Mouse (Mus musculus) gastrocnemius, adult 2 months (tissue): ENCODE measurements at regions not wholly inside any gene's neighbourhood (a gene's known extent, or its start where the extent isn't known, plus 50 kb on each side); places are given as distances from the start of the nearest gene placed in this dataset.
A peak's percentile ranks its signal among the peaks of the same experiment; 100 is the strongest.

ENCODE experiments used
- DNase-seq: peaks from one replicate; pipeline ENCODE4 v3.0.0; 2022
- H3K27ac ChIP-seq: fragments of 200-600 bp; 2 replicates; pipeline ENCODE4 v1.8.1; 2022; ENCODE audit warnings: mild to moderate bottlenecking
- H3K4me3 ChIP-seq: fragments of 200-600 bp; 2 replicates; pipeline ENCODE4 v1.8.1; 2022; ENCODE audit warnings: mild to moderate bottlenecking, moderate library complexity
- CTCF ChIP-seq: fragments of 200-600 bp; IDR thresholded peaks from 2 replicates; pipeline ENCODE4 v1.8.1; 2022; ENCODE audit warnings: antibody characterized with exemption, mild to moderate bottlenecking, moderate library complexity
- intact Hi-C: fragments of 180-260 bp; cut with DNase I; formaldehyde crosslinking; loops from one replicate; pipeline ENCODE4 v1.15.1; 2025

GRCm38 (mm10) chr16:64068787-64069673 lies 205.1 kb upstream of the Epha3 start:
- DNase-seq, result no peak
- H3K27ac ChIP-seq, result no peak overlapping the region
- no peak overlapping the region for H3K4me3 ChIP-seq
- intact Hi-C loops, result no loop called here
- no peak for TF ChIP-seq CTCF

- no peak overlapping the region for H3K27ac ChIP-seq
Observed at GRCm38 (mm10) chr16:64062584-64062983, 198.6 kb upstream of the Epha3 start.

GRCm38 (mm10) chr16:64058712-64059111 lies 194.7 kb upstream of the Epha3 start:
- Histone ChIP-seq H3K27ac (no peak overlapping the region), H3K4me3 (no peak overlapping the region)
- intact Hi-C loops, result no loop called here
- TF ChIP-seq CTCF, result no peak
- no peak for DNase-seq

More at GRCm38 (mm10) chr16:64062584-64062983, 198.6 kb upstream of the Epha3 start:
- intact Hi-C loops, result no loop called here
- H3K4me3 ChIP-seq, result no peak overlapping the region
- no peak for TF ChIP-seq CTCF
- DNase-seq, result no peak

- intact Hi-C loops, result no loop called here
- no peak for TF ChIP-seq CTCF
- Histone ChIP-seq H3K4me3 (no peak overlapping the region), H3K27ac (no peak overlapping the region)
- DNase-seq, result no peak
Observed at GRCm38 (mm10) chr16:64054346-64054745, 190.4 kb upstream of the Epha3 start.

- intact Hi-C loops, result no loop called here
- no peak for TF ChIP-seq CTCF
Observed at GRCm38 (mm10) chr16:64048026-64048425, 184.1 kb upstream of the Epha3 start.

GRCm38 (mm10) chr16:64033049-64033448 lies 169.1 kb upstream of the Epha3 start:
- no peak for DNase-seq
- no peak for TF ChIP-seq CTCF
- intact Hi-C loops, result no loop called here
- Histone ChIP-seq H3K4me3 (no peak overlapping the region), H3K27ac (no peak overlapping the region)

More at GRCm38 (mm10) chr16:64048026-64048425, 184.1 kb upstream of the Epha3 start:
- Histone ChIP-seq H3K27ac (no peak overlapping the region), H3K4me3 (no peak overlapping the region)
- DNase-seq, result no peak

GRCm38 (mm10) chr16:64023981-64024380 lies 160.0 kb upstream of the Epha3 start:
- no peak for DNase-seq
- intact Hi-C loops, result no loop called here
- Histone ChIP-seq H3K4me3 (no peak overlapping the region), H3K27ac (no peak overlapping the region)
- TF ChIP-seq CTCF, result no peak

- intact Hi-C loops, result no loop called here
- no peak overlapping the region for H3K27ac ChIP-seq
- no peak for TF ChIP-seq CTCF
- no peak for DNase-seq
- H3K4me3 ChIP-seq, result no peak overlapping the region
Observed at GRCm38 (mm10) chr16:64000884-64001283, 136.9 kb upstream of the Epha3 start.

GRCm38 (mm10) chr16:63967407-63967806 lies 103.4 kb upstream of the Epha3 start:
- no peak for TF ChIP-seq CTCF
- intact Hi-C loops, result no loop called here
- Histone ChIP-seq H3K4me3 (no peak overlapping the region), H3K27ac (no peak overlapping the region)
- no peak for DNase-seq

GRCm38 (mm10) chr16:63960786-63961185 lies 96.8 kb upstream of the Epha3 start:
- no peak for TF ChIP-seq CTCF
- intact Hi-C loops, result no loop called here
- Histone ChIP-seq H3K4me3 (no peak overlapping the region), H3K27ac (no peak overlapping the region)
- no peak for DNase-seq

GRCm38 (mm10) chr16:63958154-63958553 lies 94.2 kb upstream of the Epha3 start:
- Histone ChIP-seq H3K27ac (0 out of 2 replicates have a peak overlapping the region, but pooled peaks have one; percentile 5), H3K4me3 (peak overlapping the region; percentile 34; the same call in 1 of the 2 replicates)
- TF ChIP-seq CTCF, result no peak
- no peak for DNase-seq
- intact Hi-C loops, result no loop called here

GRCm38 (mm10) chr16:63925195-63925594 lies 61.2 kb upstream of the Epha3 start:
- intact Hi-C loops, result no loop called here

GRCm38 (mm10) chr16:63921146-63921545 lies 57.2 kb upstream of the Epha3 start:
- intact Hi-C loops, result no loop called here
- Histone ChIP-seq H3K27ac (no peak overlapping the region), H3K4me3 (no peak overlapping the region)
- DNase-seq, result no peak
- no peak for TF ChIP-seq CTCF

More at GRCm38 (mm10) chr16:63925195-63925594, 61.2 kb upstream of the Epha3 start:
- no peak overlapping the region for H3K4me3 ChIP-seq
- no peak overlapping the region for H3K27ac ChIP-seq
- no peak for DNase-seq
- no peak for TF ChIP-seq CTCF
